Mouse (Mus musculus): ENCODE results near the gene Pgc.

The Pgc gene

DNA sequence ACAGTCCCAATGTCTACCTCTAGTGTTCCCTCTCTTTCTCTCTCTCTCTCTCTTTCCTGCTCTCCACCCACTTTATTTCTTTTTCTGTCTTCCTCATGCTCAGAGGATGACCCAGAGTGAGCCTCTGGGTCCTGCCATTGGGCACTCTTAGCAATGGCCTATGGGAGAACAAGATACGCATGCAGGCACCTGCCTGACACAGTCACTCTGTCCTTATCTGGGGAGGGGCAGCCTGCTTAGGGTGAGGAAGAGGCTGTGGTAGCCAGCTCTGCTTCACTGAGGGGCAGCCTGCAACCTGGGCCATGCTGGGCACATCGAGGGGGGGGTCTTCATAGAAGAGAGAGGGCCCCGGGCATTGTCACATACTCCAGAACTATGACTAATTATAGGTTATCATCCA, 23.0 kb downstream of the Pgc start:
- DNase-seq (ENCODE audit: low read depth, low spot score), result no peak

- DNase-seq (ENCODE audit: low read depth, low spot score), result no peak
These were observed 23.5 kb downstream of the Pgc start for GRCm38 (mm10) chr17:47750101-47750500.

GRCm38 (mm10) chr17:47751811-47752210, 25.2 kb downstream of the Pgc start:
- no peak for DNase-seq (ENCODE audit: low read depth, low spot score)

DNA sequence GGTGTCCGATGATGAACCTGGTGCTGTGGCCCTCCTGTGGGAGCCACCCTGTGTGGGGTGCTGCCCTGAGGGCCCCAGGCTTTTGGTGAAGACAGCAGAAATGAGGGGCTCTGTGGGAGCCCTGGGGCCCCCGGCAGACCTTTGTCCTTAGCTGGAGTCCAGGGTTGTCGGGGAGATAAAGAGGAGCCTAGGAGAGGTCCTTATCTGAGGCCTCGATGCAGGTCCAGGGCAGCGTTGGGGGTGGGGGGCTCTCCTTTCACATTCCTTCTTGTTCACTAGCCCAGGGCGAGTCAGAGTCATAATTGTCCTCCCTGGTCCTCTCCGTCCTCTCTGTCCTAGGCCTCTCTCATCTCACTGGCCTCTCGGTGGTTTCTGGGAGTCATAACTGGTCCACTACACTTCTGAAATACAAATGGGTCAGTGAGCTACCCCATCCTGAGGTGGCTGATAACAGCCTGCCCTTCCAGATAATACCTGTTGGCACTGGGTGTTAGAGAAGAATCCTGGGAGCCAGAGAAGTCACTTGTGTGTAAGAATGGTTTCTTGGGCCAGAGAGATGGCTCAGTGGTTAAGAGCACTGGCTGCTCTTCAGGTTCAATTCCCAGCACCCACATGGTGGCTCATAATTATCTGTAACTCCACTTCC, 26.6 kb downstream of the Pgc start:
- no peak for DNase-seq (ENCODE audit: low read depth, low spot score)

DNA sequence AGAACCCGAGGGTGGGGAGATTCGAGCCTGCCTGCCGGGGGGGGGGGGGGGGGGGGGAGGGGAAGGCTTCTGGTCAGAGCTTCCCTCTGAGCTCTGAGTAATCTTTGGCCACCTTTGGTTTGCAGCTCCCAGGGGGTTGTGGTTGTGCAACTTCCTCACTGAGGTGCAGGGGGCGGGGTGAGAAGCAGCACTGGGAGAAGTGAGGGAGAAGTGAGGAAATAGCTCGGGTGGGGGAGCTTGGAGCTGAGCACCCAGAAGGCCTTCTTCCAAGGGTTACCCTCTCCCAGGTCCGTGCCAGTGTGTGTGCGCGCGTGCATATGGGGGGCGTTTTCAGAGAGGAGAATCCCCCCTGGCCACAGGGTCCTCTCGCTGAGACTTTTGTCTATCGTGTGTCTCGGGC, 27.6 kb downstream of the Pgc start:
- no peak for DNase-seq (ENCODE audit: low read depth, low spot score)

DNA sequence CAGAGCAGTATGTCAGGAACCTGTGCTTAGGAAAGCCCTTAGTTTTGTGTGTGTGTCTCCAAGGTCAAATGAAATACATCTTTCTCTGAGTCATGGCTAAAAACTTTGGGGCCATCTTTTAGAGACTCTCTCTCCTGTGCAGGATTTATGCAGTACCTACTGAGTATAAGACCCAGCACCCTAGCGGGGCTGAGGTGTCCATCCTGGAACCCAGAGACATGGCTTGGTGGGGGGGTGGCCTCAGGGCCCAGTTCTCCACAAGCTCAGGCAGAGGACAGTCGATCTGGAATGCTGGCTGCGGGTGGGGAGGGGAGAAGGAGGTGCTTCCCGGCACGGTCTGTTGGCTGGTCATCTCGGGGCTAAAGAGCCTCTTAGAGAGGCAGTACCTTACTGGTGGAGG, 29.7 kb downstream of the Pgc start:
- no peak for DNase-seq (ENCODE audit: low read depth, low spot score)

- DNase-seq (ENCODE audit: low read depth, low spot score), result no peak
These were observed 30.5 kb downstream of the Pgc start for GRCm38 (mm10) chr17:47757056-47757610.

- DNase-seq (ENCODE audit: low read depth, low spot score), result no peak
These were observed 33.2 kb downstream of the Pgc start for GRCm38 (mm10) chr17:47759702-47760410.

- DNase-seq (ENCODE audit: low read depth, low spot score), result no peak
These were observed 35.4 kb downstream of the Pgc start for GRCm38 (mm10) chr17:47762028-47762427.

DNA sequence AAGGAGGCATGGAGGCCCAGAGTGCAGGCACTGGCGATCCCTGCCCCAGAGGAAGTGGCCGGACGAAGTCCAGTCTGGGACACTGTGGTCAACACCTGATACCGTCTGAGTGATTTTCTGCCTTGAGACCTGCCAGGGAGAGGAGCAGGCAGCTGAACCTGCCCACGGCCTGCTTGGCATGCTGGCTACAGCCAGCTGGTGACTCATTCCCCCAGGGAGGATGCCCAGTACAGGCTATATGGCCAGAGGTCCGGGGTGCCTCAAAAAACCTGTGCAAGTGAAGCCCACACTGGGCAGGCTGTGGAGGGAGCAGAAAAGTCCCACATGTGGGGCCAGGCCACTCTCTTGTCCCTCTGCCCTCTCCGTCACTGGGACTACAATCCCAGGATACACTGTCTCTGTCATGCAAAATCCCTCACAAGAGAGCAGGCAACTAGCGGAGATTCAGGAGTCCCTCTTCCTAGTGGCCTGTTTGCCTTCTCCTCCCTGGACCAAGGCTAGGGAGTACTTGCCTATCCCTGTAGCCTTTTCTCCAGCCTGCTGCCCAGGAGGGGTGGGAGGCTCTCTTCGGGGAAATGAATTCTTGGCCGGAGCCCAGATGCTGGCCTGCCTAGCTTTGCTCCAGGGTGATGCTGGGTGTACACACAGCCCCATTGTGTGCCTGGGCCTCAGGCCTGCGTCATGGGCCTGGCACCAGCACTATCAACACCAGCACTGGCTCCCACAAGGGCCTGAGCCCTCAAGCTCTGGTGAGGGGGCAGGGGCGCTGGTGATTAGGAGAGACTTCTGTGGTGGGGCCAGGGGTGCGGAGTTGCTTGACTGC, 36.1 kb downstream of the Pgc start:
- no peak for DNase-seq (ENCODE audit: low read depth, low spot score)

- DNase-seq (ENCODE audit: low read depth, low spot score), result no peak
These were observed 39.3 kb downstream of the Pgc start for GRCm38 (mm10) chr17:47765986-47766385.

DNA sequence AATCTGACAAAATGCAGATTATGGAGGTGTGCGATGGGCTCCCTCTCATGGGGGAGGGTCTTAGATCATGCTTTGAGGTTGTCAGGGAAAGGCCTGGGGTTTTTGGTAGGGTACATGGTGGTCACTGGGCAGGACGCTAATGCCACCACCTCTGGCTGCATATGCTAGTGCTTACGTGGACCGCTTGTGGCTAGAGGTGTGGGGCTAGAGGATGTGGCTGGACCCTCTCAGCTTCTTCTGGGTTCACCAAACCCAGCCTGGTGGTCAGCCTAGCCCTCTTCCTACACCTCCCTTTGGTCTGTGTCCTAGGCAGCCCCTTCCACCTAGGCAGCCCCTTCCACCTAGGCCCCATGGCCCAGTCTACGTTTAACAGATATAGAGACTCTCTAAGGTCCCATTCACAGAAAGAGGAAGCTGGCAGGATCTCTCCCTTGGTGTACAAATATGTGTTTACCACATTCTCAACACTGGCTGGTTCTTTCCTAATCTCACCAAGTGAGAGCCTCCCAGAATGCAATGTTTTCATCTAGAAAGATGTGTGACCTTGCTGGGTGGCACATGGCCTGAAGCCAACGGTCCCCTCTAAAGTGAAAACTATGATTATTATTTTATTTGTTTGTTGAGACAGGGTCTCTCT, 39.9 kb downstream of the Pgc start:
- no peak for DNase-seq (ENCODE audit: low read depth, low spot score)

GRCm38 (mm10) chr17:47767081-47767455, 40.4 kb downstream of the Pgc start:
- no peak for DNase-seq (ENCODE audit: low read depth, low spot score)

DNA sequence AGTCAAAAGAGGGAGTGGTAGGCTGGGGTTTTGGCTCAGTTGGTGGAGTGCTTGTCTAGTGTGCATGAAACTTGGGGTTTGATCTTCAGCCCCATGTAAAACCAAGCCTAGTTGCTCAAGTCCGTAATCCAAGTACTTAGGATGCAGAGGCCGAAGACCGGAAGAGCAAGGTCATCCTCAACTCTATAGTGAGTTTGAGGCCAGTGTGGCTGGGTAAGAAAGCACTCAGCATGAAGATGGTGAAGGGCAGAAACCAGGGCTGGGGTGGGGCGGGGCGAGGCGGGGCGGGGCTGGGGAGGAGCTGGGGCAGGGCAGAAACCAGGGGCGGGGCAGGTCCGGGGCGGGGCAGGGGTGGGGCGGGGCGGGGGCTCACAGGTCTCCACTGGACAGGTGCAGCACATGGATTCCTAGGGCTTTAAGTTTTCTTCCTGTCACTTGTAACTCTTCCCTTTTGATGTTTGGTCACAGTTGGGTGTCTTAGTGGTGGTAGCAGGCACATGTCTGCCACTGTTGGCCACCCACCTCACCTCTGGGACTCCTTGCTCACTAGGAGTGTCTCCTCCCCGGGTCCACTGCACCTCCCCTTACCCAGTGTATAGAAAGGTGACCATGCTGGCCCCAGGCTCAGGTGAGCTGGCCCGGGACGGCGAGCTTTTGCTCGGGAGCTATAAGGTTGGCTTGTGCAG, 41.0 kb downstream of the Pgc start:
- DNase-seq (ENCODE audit: low read depth, low spot score), result no peak

- DNase-seq (ENCODE audit: low read depth, low spot score), result no peak
These were observed 42.1 kb downstream of the Pgc start for GRCm38 (mm10) chr17:47768707-47769276.

- DNase-seq (ENCODE audit: low read depth, low spot score), result no peak
These were observed 43.0 kb downstream of the Pgc start for GRCm38 (mm10) chr17:47769389-47770299.

GRCm38 (mm10) chr17:47773604-47774003, 47.0 kb downstream of the Pgc start:
- DNase-seq (ENCODE audit: low read depth, low spot score), result no peak

GRCm38 (mm10) chr17:47777141-47777540, 50.5 kb downstream of the Pgc start:
- DNase-seq (ENCODE audit: low read depth, low spot score), result no peak

GRCm38 (mm10) chr17:47780470-47780869, 53.8 kb downstream of the Pgc start:
- DNase-seq (ENCODE audit: low read depth, low spot score), result no peak

DNA sequence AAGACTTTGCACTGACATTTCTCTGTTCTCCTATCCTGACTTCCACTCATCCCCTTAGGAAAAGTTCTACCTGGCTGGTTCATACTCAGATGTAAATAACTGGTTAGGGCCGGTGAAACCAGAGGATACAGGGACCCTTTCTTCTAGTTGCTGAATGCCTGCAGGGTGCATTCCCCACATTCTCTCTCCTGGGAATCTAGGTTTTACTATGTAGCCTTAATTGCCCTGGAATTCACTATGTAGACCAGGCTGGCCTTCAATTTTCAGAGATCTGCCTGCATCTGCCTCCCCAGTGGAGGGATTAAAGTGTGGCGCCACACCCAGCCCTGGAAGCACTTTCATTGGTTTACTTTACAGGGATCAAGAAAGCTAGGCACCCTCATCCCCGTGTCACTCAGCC, 55.8 kb downstream of the Pgc start:
- no peak for DNase-seq (ENCODE audit: low read depth, low spot score)
